Mouse (Mus musculus) adrenal gland (tissue): Measurements from ENCODE around the gene Ascl2.

Experiments
- intact Hi-C: fragments of 180-260 bp; cut with DNase I; formaldehyde crosslinking; loops from one replicate; pipeline ENCODE4 v1.15.1; 2025

Gene Ascl2

DNA sequence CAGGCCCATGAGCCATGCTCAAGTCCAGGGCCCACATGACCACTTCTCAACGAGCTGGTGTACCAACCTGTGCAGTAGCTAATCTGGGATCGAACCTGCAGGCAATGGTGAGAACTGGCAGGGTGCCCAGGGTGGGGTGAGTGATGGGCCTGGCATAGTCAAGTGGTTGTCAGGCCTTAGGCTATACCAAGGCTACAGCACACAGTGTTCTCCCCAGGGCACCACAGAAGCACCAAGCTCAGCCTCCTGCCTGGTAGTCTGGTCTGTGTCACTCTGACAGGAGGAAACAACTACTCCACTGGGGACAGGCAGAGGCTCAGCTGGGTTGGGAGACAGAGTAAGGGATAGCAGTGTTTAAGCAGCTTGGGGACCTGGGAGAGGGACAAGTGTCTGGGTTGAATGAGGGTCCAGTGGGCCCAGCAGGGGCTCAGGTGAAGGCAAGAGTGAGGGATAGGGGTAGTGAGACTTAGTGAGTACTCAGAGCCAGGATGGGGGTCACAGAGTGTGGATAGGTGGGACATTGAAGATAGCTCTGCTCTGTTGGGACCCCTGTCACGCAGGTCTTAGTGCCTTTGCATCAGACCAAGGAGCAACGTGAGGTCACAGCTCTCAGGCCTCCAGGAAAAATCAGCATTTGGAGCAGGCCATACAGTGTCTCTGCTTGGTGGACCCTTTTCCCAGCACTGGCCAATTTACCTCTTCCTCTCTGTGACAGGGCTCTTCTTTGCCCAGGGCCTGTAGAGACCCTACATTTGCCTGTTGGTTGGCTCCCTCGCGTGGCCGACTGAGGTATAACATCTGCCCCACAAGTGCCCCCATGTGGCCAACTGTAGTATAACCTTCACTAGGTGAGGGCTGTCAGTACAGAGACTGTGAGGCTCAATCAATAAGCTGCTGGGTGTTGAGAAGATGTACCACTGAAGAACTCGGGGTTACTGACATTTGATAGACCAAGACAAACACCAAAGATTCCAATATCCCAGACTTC lies 50.1 kb downstream of the Ascl2 start:
- intact Hi-C loops: loop anchor here (1.0 kb wide), 1 partner anchor 25 kb away; no protein-coding TSS in a partner anchor

DNA sequence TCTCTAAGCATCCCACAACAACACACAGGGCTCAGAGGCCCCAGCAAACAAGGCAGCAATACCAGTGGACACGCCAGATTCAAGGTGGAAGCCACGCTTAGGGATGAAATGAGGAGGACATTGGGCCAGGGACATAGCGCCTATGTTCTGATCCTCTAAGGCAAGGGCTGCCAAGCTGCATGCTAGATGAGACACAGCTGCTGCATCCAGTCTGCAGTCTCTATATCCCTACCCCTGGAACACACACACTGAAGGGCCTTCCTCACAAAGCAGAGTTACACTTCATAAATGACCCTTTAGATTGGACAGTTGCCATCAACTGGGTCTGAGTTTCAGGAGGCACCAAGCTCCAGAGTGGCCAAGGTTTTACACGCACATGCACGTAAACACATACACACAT lies 51.4 kb downstream of the Ascl2 start:
- intact Hi-C loops: no loop called here
